Mouse (Mus musculus): Measurements from ENCODE around the gene Bicc1.

Bicc1 gene

DNA sequence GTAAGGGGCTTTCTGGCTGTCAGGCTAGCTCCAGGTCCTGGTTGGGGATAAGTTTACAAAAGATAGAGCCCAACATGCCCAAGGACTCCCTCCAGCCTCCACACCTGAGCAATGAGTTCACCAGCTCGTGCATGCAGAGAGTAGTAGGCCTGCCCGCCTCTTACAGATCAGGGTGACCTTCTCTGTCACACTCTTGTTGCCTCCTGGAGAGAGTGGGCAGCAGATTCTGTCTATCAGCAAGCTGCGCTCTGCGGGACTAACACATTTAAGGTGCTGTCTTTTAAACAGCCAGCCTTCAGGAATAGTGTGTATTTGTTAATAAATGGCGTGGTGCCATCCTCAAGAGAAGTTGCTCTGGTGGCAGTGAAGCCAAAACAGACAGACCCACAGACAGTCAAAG, 101.4 kb downstream of the Bicc1 start:
- DNase-seq (ENCODE audit: low spot score in 2 of 2): no peak

DNA sequence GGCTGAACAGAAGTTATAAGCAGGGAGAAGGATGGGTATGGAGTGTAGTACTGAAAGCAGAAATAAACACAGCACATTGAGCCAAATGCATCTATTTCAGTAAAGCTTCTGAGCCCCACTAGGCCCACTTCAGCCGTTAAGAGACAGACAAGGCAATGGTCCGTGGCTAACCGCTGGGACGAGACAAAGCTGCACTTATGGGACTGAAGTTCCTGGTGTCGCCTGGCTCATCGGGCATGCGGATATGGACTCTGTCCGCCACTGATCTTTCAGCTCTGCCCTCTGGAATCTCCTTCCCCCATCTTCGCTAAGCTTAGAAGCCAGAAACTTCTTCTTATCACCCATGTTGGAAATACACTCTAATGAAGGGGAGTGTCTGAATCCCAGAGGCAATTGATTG, 106.8 kb downstream of the Bicc1 start:
- no peak for DNase-seq (ENCODE audit: low spot score in 2 of 2)

DNA sequence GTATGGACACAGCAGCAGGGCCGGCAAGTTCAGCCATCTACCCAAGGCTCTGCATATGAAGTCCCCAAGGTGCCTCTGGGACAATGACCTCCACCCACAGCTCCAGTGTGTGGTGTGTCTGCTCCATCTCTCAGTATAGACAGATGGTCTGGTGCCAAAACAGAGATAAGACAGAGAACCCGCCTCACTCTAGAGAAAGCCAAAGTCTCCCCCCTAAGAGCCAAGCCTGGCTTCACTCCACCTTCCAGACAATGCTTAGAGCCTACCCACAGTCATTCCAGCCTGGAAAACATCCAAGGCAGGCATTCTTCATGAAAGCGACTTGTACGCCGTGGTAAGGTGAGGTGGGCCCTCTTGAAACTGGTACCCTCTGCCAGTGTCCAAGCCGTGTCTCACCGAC, 107.3 kb downstream of the Bicc1 start:
- peak in 1 of 2 experiments; percentile 21 for DNase-seq (ENCODE audit: low spot score in 2 of 2)

DNA sequence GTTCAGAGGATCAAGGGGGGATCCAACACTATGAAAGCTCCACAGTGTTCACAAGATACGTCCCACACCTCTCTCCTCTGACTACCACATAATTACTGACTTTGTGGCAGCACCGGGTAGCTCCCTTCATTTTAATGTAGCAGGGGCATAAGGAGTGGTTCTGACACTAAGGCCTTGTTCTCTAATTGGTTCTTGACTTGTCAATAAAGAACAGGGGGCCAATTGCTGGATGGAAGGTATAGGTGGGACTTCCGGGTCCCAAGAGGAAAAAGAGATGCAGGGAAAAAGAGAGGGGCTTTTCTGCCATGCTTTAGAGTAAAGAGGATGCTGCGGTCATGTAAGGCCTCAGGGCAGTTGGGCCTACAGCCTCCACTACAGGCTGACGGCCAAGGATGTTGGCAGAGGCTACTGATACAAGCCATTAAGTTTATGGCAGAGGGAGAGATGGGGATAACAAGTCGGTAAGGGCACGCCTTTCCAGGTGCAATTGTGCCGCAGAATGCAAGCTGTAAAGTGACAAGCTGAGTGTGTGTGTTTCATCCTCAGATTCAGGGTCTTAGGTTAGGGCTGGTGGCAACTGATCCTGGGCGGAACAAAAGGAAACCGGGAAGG, 108.7 kb downstream of the Bicc1 start:
- no peak for DNase-seq (ENCODE audit: low spot score in 2 of 2)

- DNase-seq (ENCODE audit: low spot score in 2 of 2): no peak
These were observed 110.2 kb downstream of the Bicc1 start for GRCm38 (mm10) chr10:71049294-71049693.

DNA sequence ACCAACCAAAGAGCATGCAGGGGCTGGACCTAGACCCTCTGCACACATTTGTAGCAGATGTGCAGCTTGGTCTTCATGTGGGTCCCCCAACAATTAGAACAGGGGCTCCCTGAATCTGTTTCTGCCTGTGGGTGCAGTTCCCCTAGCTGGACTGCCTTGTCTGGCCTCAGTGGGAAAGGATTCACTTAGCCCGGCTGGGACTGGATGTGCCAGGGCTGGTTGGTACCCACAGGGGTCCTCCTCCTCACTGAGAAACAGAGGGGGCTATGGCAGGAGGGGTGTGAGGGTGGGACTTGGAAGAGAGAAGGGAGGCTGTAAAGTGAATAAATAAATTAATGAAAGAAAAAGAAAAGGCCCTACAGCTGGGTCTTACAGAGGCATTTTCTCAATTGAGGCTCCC, 115.1 kb downstream of the Bicc1 start:
- no peak for DNase-seq (ENCODE audit: low spot score in 2 of 2)

DNA sequence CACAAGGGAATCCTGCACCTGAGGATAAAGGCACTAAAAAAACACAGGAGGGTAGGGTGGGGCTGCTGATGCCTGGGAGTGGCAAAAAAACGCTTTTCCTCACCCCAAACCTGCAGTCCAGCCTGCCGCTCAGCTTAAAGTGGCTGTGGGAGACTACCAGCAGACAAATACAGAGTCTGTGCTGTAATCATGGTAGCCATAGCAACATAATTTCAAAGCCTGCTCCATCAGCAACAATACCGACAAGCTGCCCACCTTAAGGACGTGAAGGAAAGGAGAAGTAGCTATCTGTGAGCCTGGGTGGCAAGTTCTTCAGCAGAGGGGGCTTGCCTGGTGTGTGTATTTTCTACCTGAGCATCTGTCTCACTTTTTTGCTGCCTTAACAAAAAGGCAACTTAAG, 117.6 kb downstream of the Bicc1 start:
- DNase-seq (ENCODE audit: low spot score in 2 of 2): no peak

GRCm38 (mm10) chr10:71036484-71036883, 123.0 kb downstream of the Bicc1 start:
- no peak for DNase-seq (ENCODE audit: low spot score in 2 of 2)

DNA sequence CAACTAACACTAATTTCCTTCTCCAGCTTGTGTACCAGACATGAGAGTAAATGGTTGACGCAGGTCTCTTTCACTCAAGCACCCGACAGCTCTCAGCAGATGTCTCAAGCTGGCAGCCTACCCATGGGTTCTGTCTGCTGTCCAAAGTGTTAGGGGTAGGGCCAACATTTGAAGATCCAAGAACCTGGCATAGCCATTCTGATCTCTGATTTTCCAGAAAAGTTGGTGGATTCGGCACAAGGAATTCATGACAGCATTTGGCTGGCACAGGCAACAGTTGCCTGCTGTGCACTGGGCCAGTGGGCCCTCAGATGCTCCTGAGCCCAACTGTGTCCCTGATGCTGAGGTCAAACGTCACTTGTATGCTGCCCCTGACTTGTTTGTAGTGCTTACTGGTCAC, 130.5 kb downstream of the Bicc1 start:
- no peak for DNase-seq (ENCODE audit: low spot score in 2 of 2)

GRCm38 (mm10) chr10:71028066-71028844, 131.2 kb downstream of the Bicc1 start:
- DNase-seq (ENCODE audit: low spot score in 2 of 2): peak; percentile 17 to 29

GRCm38 (mm10) chr10:71025131-71025894, 134.2 kb downstream of the Bicc1 start:
- no peak for DNase-seq (ENCODE audit: low spot score in 2 of 2)

DNA sequence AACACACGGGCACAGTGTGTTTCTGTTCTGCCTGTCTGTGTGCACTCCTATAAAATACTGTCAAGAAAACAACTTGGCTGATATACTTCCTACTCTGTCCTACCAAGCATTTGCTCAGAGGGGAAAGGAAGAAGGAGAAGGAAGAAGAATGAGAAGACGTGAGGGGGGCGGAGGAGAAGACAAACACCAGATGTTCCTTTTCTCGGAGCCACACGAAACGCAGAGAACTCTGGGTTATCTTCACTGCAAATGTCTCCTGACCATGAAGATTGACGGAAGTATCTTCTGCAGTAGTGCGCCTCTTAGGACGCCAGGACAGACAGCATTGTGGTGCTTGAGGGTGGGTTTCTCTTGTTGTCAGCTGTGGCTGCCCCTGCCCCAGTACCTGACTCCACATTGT, 134.8 kb downstream of the Bicc1 start:
- DNase-seq (ENCODE audit: low spot score in 2 of 2): no peak

GRCm38 (mm10) chr10:71023471-71023870, 136.0 kb downstream of the Bicc1 start:
- no peak for DNase-seq (ENCODE audit: low spot score in 2 of 2)

- no peak for DNase-seq (ENCODE audit: low spot score in 2 of 2)
These were observed 139.0 kb downstream of the Bicc1 start for GRCm38 (mm10) chr10:71020459-71020858.

GRCm38 (mm10) chr10:71019836-71020235, 139.7 kb downstream of the Bicc1 start:
- DNase-seq (ENCODE audit: low spot score in 2 of 2): no peak

DNA sequence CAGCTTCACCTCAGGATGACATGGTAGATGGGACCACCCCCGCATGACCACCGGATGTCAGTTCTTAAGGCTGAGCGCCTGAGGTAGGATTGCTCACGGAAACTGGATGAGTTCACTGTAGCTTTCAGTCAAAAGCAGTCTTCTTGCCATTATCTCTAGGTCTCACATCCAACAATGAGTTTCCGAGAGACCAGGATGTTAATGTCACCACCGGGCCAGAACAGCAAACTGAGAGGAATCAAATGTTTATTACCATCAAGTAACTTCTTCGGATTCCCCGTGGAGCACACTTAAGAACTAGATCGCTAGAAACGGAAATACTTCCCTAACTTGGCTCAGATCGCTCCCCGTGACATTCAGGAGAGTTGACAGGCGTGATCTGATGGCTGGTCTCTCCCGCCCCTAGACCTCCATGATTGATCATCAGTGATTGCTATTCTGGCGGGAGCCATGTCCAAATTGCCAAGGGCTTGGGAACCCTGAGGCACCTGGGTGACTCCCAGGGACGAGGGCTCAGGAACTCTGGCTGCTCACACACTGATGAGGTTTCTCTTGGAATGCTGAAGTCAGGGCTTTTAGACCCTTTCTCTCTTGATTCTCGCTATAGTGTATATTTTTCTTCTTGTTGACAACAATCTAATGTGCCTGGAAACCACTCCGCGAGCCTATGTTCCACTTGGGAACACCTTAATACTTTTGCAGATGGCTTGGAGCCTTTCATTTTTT, 149.6 kb downstream of the Bicc1 start:
- no peak for DNase-seq (ENCODE audit: low spot score in 2 of 2)

- no peak for DNase-seq (ENCODE audit: low spot score in 2 of 2)
These were observed 150.8 kb downstream of the Bicc1 start for GRCm38 (mm10) chr10:71008721-71009120.

DNA sequence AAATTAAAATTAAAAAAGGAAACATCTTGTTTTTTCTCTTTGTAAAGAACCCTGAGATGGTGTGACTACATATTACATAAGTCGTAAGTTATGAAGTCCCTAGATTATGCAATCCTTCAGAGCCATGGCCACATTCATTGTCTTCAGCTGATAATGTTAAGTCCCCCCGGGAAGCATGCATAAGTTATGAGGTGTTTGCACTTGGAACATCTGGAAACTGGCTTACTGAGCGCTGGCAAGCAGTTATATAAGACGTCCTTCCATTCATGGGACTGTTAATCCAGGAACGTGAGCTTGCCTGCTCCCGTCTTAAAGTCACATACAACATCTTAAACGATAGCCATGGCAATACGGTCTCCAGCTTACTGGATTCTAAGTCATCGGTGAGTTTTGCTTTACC, 151.5 kb downstream of the Bicc1 start:
- no peak for DNase-seq (ENCODE audit: low spot score in 2 of 2)

DNA sequence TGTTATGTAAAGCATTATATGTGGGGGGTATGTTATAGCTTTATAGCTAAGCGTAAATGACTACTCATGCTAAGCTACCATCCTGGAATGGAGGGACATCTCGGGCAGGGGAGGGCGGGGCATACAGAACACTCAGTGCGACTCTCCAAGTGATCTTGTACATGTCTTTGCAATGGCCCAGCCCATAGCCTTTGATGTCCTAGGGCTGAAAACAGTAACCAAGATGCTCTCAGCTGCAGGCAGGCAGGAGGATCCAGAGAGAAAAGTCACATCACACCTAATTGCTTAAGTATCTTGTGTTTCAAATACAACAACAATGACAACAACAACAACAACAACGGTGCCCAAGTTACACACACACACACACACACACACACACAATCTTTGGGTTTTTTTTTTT, 152.0 kb downstream of the Bicc1 start:
- no peak for DNase-seq (ENCODE audit: low spot score in 2 of 2)

GRCm38 (mm10) chr10:71007001-71007400, 152.5 kb downstream of the Bicc1 start:
- no peak for DNase-seq (ENCODE audit: low spot score in 2 of 2)

GRCm38 (mm10) chr10:71002871-71003270, 156.6 kb downstream of the Bicc1 start:
- DNase-seq (ENCODE audit: low spot score in 2 of 2): no peak

DNA sequence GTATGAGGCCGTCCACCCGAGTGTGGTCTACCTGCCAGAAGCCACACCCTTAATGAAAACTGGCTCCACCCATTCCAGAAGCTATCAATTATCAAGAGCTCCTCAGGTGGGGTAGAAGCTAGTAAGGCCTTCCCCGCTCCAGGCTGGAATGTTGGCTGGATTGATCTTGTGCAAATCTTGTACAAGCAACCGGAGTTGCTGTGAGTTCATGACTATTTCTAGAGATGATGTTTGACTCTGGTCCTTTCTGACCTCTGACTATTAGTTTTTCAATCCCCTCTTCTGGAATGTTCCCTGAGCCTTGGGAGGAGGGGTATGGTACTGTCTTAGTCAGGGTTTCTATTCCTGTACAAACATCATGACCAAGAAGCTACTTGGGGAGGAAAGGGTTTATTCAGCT, 157.3 kb downstream of the Bicc1 start:
- no peak for DNase-seq (ENCODE audit: low spot score in 2 of 2)

Measured in right cerebral cortex, adult 2 months (tissue).